Mouse (Mus musculus): Measurements from ENCODE around the gene Dgcr2. TPM values are rescaled to one million over a fixed set of nuclear protein-coding genes. Genes with fewer than 3 reads are reported as not detected.

Dgcr2 gene
- polyA plus RNA-seq (2016; fragmentation: Nextera tagmentation; extraction: Ambion mirVana): 63.7 and 69.6 TPM in 2 replicates

- Histone ChIP-seq H3K36me3 (peaks cover 54% of the 10 kb centered on the region), H3K4me1 (no peaks in the 10 kb centered on the region), H3K9me3 (no peaks in the 10 kb centered on the region), H3K27ac (no peak within 1 kb of the TSS), H3K27me3 (ENCODE audit: insufficient read depth, poor library complexity, severe bottlenecking) (peaks cover 3% of the 10 kb centered on the region; the same call in 1 of the 2 replicates), H3K4me3 (no peak within 1 kb of the TSS)
- 88% methylated on average over 14 of the region's 14 CpGs for WGBS
- DNase-seq (ENCODE audit: low spot score): no peak
Measured at GRCm38 (mm10) chr16:17898462-17898861, at the start of gene Dgcr2, which contains the start of gene Tssk2. Gene Dgcr2 (minus strand): TSS chr16:17898562. Gene Tssk2 (plus strand): TSS chr16:17898637.

- Histone ChIP-seq H3K27me3 (ENCODE audit: insufficient read depth, poor library complexity, severe bottlenecking) (peaks cover 4% of the 10 kb centered on the region; the same call in 1 of the 2 replicates), H3K4me1 (no peaks in the 10 kb centered on the region), H3K36me3 (no peaks in the 10 kb centered on the region), H3K9me3 (no peaks in the 10 kb centered on the region), H3K4me3 (no peak overlapping the region), H3K27ac (no peak overlapping the region)
- WGBS: 54% methylated on average over 7 of the region's 7 CpGs
- DNase-seq (ENCODE audit: low spot score): no peak
Measured at GRCm38 (mm10) chr16:17945081-17945831, 46.9 kb upstream of the Dgcr2 start.

- no peak for DNase-seq (ENCODE audit: low spot score)
- 59% methylated on average over 8 of the region's 8 CpGs for WGBS
- peaks cover 4% of the 10 kb centered on the region; the same call in 1 of the 2 replicates for H3K27me3 ChIP-seq (ENCODE audit: insufficient read depth, poor library complexity, severe bottlenecking)
Measured at GRCm38 (mm10) chr16:17943466-17943865, 45.1 kb upstream of the Dgcr2 start.

GRCm38 (mm10) chr16:17939255-17939751 lies 40.9 kb upstream of the Dgcr2 start:
- no peak for DNase-seq (ENCODE audit: low spot score)
- H3K27ac ChIP-seq: no peak overlapping the region; the same call in 1 of the 2 replicates
- H3K27me3 ChIP-seq (ENCODE audit: insufficient read depth, poor library complexity, severe bottlenecking): peaks cover 26% of the 10 kb centered on the region
- WGBS: 50% methylated on average over 9 of the region's 9 CpGs
- H3K9me3 ChIP-seq: no peaks in the 10 kb centered on the region
- H3K4me3 ChIP-seq: no peak overlapping the region
- peaks cover 9% of the 10 kb centered on the region for H3K4me1 ChIP-seq
- no peaks in the 10 kb centered on the region for H3K36me3 ChIP-seq

More at GRCm38 (mm10) chr16:17943466-17943865, 45.1 kb upstream of the Dgcr2 start:
- Histone ChIP-seq H3K27ac (no peak overlapping the region), H3K36me3 (no peaks in the 10 kb centered on the region), H3K4me3 (no peak overlapping the region), H3K4me1 (no peaks in the 10 kb centered on the region; the same call in 1 of the 2 replicates), H3K9me3 (no peaks in the 10 kb centered on the region)

GRCm38 (mm10) chr16:17938821-17939220 lies 40.5 kb upstream of the Dgcr2 start:
- no peak overlapping the region for H3K4me3 ChIP-seq
- DNase-seq (ENCODE audit: low spot score): peak; percentile 87
- H3K27ac ChIP-seq: no peak overlapping the region; the same call in 1 of the 2 replicates
- WGBS: 10% methylated on average over 7 of the region's 7 CpGs
- peaks cover 9% of the 10 kb centered on the region for H3K4me1 ChIP-seq
- H3K36me3 ChIP-seq: no peaks in the 10 kb centered on the region
- peaks cover 26% of the 10 kb centered on the region for H3K27me3 ChIP-seq (ENCODE audit: insufficient read depth, poor library complexity, severe bottlenecking)
- H3K9me3 ChIP-seq: no peaks in the 10 kb centered on the region

- WGBS: 50% methylated on average over 7 of the region's 7 CpGs
Measured at GRCm38 (mm10) chr16:17938187-17938586, 39.8 kb upstream of the Dgcr2 start.

GRCm38 (mm10) chr16:17936776-17937175 lies 38.4 kb upstream of the Dgcr2 start:
- no peak overlapping the region for H3K4me3 ChIP-seq
- H3K9me3 ChIP-seq: no peaks in the 10 kb centered on the region
- no peaks in the 10 kb centered on the region for H3K36me3 ChIP-seq
- DNase-seq (ENCODE audit: low spot score): no peak
- peaks cover 13% of the 10 kb centered on the region for H3K4me1 ChIP-seq
- peaks cover 26% of the 10 kb centered on the region for H3K27me3 ChIP-seq (ENCODE audit: insufficient read depth, poor library complexity, severe bottlenecking)
- no peak overlapping the region for H3K27ac ChIP-seq
- WGBS: 75% methylated on average over 10 of the region's 10 CpGs

More at GRCm38 (mm10) chr16:17938187-17938586, 39.8 kb upstream of the Dgcr2 start:
- H3K4me1 ChIP-seq: peaks cover 13% of the 10 kb centered on the region
- H3K36me3 ChIP-seq: no peaks in the 10 kb centered on the region
- peaks cover 26% of the 10 kb centered on the region for H3K27me3 ChIP-seq (ENCODE audit: insufficient read depth, poor library complexity, severe bottlenecking)
- no peak overlapping the region for H3K27ac ChIP-seq
- no peaks in the 10 kb centered on the region for H3K9me3 ChIP-seq
- no peak for DNase-seq (ENCODE audit: low spot score)
- no peak overlapping the region for H3K4me3 ChIP-seq

- Histone ChIP-seq H3K27ac (no peak overlapping the region), H3K4me3 (no peak overlapping the region), H3K4me1 (peaks cover 13% of the 10 kb centered on the region), H3K36me3 (no peaks in the 10 kb centered on the region), H3K9me3 (no peaks in the 10 kb centered on the region), H3K27me3 (ENCODE audit: insufficient read depth, poor library complexity, severe bottlenecking) (peaks cover 26% of the 10 kb centered on the region)
- DNase-seq (ENCODE audit: low spot score): no peak
- WGBS: 74% methylated on average over 3 of the region's 3 CpGs
Measured at GRCm38 (mm10) chr16:17934445-17934910, 36.1 kb upstream of the Dgcr2 start.

GRCm38 (mm10) chr16:17933594-17934444 lies 35.5 kb upstream of the Dgcr2 start:
- no peaks in the 10 kb centered on the region for H3K36me3 ChIP-seq
- H3K4me3 ChIP-seq: no peak overlapping the region
- 54% methylated on average over 9 of the region's 9 CpGs for WGBS
- DNase-seq (ENCODE audit: low spot score): no peak
- peaks cover 26% of the 10 kb centered on the region for H3K27me3 ChIP-seq (ENCODE audit: insufficient read depth, poor library complexity, severe bottlenecking)
- H3K4me1 ChIP-seq: peaks cover 17% of the 10 kb centered on the region
- no peaks in the 10 kb centered on the region for H3K9me3 ChIP-seq
- H3K27ac ChIP-seq: no peak overlapping the region

- WGBS: 74% methylated on average over 5 of the region's 5 CpGs
Measured at GRCm38 (mm10) chr16:17931906-17932460, 33.6 kb upstream of the Dgcr2 start.

GRCm38 (mm10) chr16:17929631-17930030 lies 31.3 kb upstream of the Dgcr2 start:
- H3K9me3 ChIP-seq: no peaks in the 10 kb centered on the region
- H3K4me1 ChIP-seq: peaks cover 30% of the 10 kb centered on the region
- H3K27me3 ChIP-seq (ENCODE audit: insufficient read depth, poor library complexity, severe bottlenecking): peaks cover 5% of the 10 kb centered on the region; the same call in 1 of the 2 replicates
- 0 out of 2 replicates have a peak overlapping the region, but pooled peaks have one; percentile 10 for H3K27ac ChIP-seq
- DNase-seq (ENCODE audit: low spot score): no peak
- WGBS: 87% methylated on average over 2 of the region's 2 CpGs
- no peak overlapping the region for H3K4me3 ChIP-seq
- H3K36me3 ChIP-seq: peaks cover 20% of the 10 kb centered on the region

More at GRCm38 (mm10) chr16:17931906-17932460, 33.6 kb upstream of the Dgcr2 start:
- DNase-seq (ENCODE audit: low spot score): no peak
- Histone ChIP-seq H3K4me1 (peaks cover 21% of the 10 kb centered on the region), H3K9me3 (no peaks in the 10 kb centered on the region), H3K4me3 (no peak overlapping the region), H3K27ac (no peak overlapping the region), H3K36me3 (no peaks in the 10 kb centered on the region), H3K27me3 (ENCODE audit: insufficient read depth, poor library complexity, severe bottlenecking) (peaks cover 11% of the 10 kb centered on the region)

GRCm38 (mm10) chr16:17929211-17929610 lies 30.8 kb upstream of the Dgcr2 start:
- Histone ChIP-seq H3K4me1 (peaks cover 30% of the 10 kb centered on the region), H3K9me3 (no peaks in the 10 kb centered on the region), H3K36me3 (peaks cover 21% of the 10 kb centered on the region), H3K27ac (peak overlapping the region; percentile 93), H3K4me3 (no peak overlapping the region), H3K27me3 (ENCODE audit: insufficient read depth, poor library complexity, severe bottlenecking) (peaks cover 5% of the 10 kb centered on the region; the same call in 1 of the 2 replicates)
- WGBS: 26% methylated on average over 2 of the region's 2 CpGs
- no peak for DNase-seq (ENCODE audit: low spot score)

Measured in heart, embryonic 10.5 days (tissue).